ENCODE assay signal across 22 mouse cellular contexts in the genomic region with DNA sequence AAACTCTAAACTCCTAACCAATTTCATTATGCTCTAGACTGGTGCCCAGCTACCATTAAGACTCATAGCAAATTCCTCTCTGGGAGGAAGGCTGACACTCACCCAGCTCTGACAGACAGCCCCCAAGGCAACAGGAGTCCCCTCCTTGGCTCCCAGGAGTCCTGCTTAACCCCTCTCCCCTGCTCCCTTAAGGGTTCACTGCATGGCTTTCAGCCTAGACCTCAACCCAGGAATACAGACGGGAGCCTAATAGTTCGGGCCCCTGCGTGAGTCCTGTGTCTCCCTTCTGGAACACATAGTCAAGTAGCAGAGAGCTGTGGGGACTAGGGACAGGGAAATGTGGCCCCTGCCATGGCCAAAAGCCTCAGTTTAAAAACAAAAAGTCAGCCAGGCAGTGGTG. TPM values are rescaled to one million over a fixed set of nuclear protein-coding genes. Genes with fewer than 3 reads are reported as not detected.
DNase-seq lines count a peak whose midpoint lies in the region; TF ChIP-seq lines count a peak whose summit lies in the region.
"Had no signal": no experiment of that assay in that cellular context is flagged by ENCODE, and none has a peak within 500 bp of the region (broad histone marks: within the 10 kb centered on the region; RNA-seq: fewer than 3 reads in every experiment).

No protein-coding gene starts in this region.

- peak overlapping the region; percentile 36; the same call in 1 of the 2 replicates for H3K4me3 ChIP-seq in spleen, adult 2 months (ENCODE audit: extremely low read depth, insufficient read depth, insufficient read length)
- H3K4me3 ChIP-seq in limb, embryonic 10.5 days: no peak overlapping the region
- H3K4me3 ChIP-seq: embryonic facial prominence, embryonic 12.5 days; embryonic facial prominence, embryonic 15.5 days; gastrocnemius, adult 2 months; heart, embryonic 12.5 days; heart, embryonic 15.5 days; hindbrain, embryonic 10.5 days; hindbrain, embryonic 13.5 days had no signal

- H3K36me3 ChIP-seq in spleen, adult 2 months (ENCODE audit: control insufficient read depth, insufficient read depth, low read length): no peaks in the 10 kb centered on the region; the same call in 1 of the 2 replicates
- peaks cover 68% of the 10 kb centered on the region for H3K36me3 ChIP-seq in limb, embryonic 10.5 days
- H3K36me3 ChIP-seq: embryonic facial prominence, embryonic 12.5 days; embryonic facial prominence, embryonic 15.5 days; heart, embryonic 15.5 days; hindbrain, embryonic 13.5 days had no signal

- WGBS in spleen, adult 2 months: 86% methylated on average over 3 of the region's 3 CpGs
- WGBS in limb, embryonic 10.5 days: 97% methylated on average over 3 of the region's 3 CpGs

- H3K27me3 ChIP-seq in spleen, adult 2 months (ENCODE audit: control insufficient read depth, insufficient read depth, low read length): peaks cover 8% of the 10 kb centered on the region
- peaks cover 10% of the 10 kb centered on the region for H3K27me3 ChIP-seq in limb, embryonic 10.5 days (ENCODE audit: low read depth, poor library complexity, severe bottlenecking)
- H3K27me3 ChIP-seq: heart, embryonic 12.5 days had no signal

- peaks cover 12% of the 10 kb centered on the region; the same call in 1 of the 2 replicates for H3K4me1 ChIP-seq in spleen, adult 2 months (ENCODE audit: control insufficient read depth, insufficient read depth, insufficient read length)
- H3K4me1 ChIP-seq in limb, embryonic 10.5 days: peaks cover 39% of the 10 kb centered on the region

- peak; percentile 4 for DNase-seq in adrenal gland, postnatal 14 days
- no peak for DNase-seq in adrenal gland, postnatal 25 days
- DNase-seq in spleen, adult 2 months (ENCODE audit: low read depth in 1 of 2, low spot score in 2 of 2): no peak
- no peak for DNase-seq in spleen, adult 12 weeks (ENCODE audit: low spot score)
- peak; percentile 65 for DNase-seq in thymus, postnatal 25 days
- DNase-seq in limb, embryonic 10.5 days (ENCODE audit: low spot score): no peak
- DNase-seq: adrenal gland, adult 8-10 months; cerebellum, adult 11 months; cerebellum, adult 2 months; cerebellum, adult 9-11 months; cerebellum, postnatal 25 days; forebrain, postnatal 0 days; gastrocnemius, adult 2 months; gastrocnemius, postnatal 14 days; heart, adult 11 months; heart, postnatal 36 days had no signal

- no peaks in the 10 kb centered on the region for H3K9me3 ChIP-seq in limb, embryonic 10.5 days (replicated peaks)
- H3K9me3 ChIP-seq: embryonic facial prominence, embryonic 12.5 days; embryonic facial prominence, embryonic 15.5 days; heart, embryonic 12.5 days; heart, embryonic 15.5 days; hindbrain, embryonic 10.5 days; hindbrain, embryonic 13.5 days had no signal

- H3K27ac ChIP-seq in spleen, adult 2 months (ENCODE audit: insufficient read depth, low read length): peak overlapping the region; percentile 89
- H3K27ac ChIP-seq in limb, embryonic 10.5 days: no peak overlapping the region
- H3K27ac ChIP-seq: embryonic facial prominence, embryonic 12.5 days; embryonic facial prominence, embryonic 15.5 days; gastrocnemius, adult 2 months; heart, embryonic 15.5 days; hindbrain, embryonic 10.5 days; hindbrain, embryonic 13.5 days had no signal

- no peak for TF ChIP-seq POLR2A in spleen, adult 2 months (IDR thresholded peaks at IDR 0.05; ENCODE audit: low read depth, low read length)

- TF ChIP-seq CTCF in spleen, adult 2 months (IDR thresholded peaks at IDR 0.05; ENCODE audit: extremely low read depth, insufficient read depth, insufficient read length, insufficient replicate concordance): no peak

RNA-seq across cellular contexts. Expression of a gene that starts 4.7 kb away (rescaled TPM):
- 41.6 and 78.5 TPM in 2 replicates for total RNA-seq in adrenal gland, postnatal 14 days (2021)
- total RNA-seq in adrenal gland, postnatal 25 days (2021): 38.8 and 41.3 TPM in 2 replicates
- polyA plus RNA-seq in spleen, adult 2 months (2012; rRNA removed): 139 and 165 TPM in 2 replicates
- polyA plus RNA-seq in limb, embryonic 10.5 days (2016; fragmentation: Nextera tagmentation; extraction: Ambion mirVana): 24.4 and 41.7 TPM in 2 replicates

RNA-seq across cellular contexts. Expression of a gene that starts 46.4 kb away (rescaled TPM):
- 321 and 322 TPM in 2 replicates for total RNA-seq in adrenal gland, postnatal 14 days (2021)
- 448 and 476 TPM in 2 replicates for total RNA-seq in adrenal gland, postnatal 25 days (2021)
- 4.5 and 6.3 TPM in 2 replicates for polyA plus RNA-seq in spleen, adult 2 months (2012; rRNA removed)
- 876 and 900 TPM in 2 replicates for polyA plus RNA-seq in limb, embryonic 10.5 days (2016; fragmentation: Nextera tagmentation; extraction: Ambion mirVana)

Comparison
In these comparisons a context has a peak if more than half of its experiments do, and no peak if none do; other contexts are left out.
1. DNase-seq: peak in adrenal gland, postnatal 14 days (single experiment) and thymus, postnatal 25 days (single experiment); none in adrenal gland, postnatal 25 days (single experiment), spleen, adult 2 months (0 of 2), spleen, adult 12 weeks (single experiment) and limb, embryonic 10.5 days (single experiment).